Mouse (Mus musculus) embryonic facial prominence, embryonic 11.5 days (tissue): Measurements from ENCODE around the gene Odf4. TPM values are rescaled to one million over a fixed set of nuclear protein-coding genes. Genes with fewer than 3 reads are reported as not detected.

Source experiments
- ATAC-seq: fragments of 200-750 bp; cut with Nextera tagmentation; replicated peaks from 2 replicates; pipeline ENCODE4 v1.8.0; 2017; ENCODE audit warnings: low read depth; ENCODE audit not compliant: insufficient number of reproducible peaks, low FRiP score, low TSS enrichment
- DNase-seq: peaks from one replicate; pipeline ENCODE4 v3.0.0-alpha.2; 2015; ENCODE audit warnings: low spot score
- H3K27ac ChIP-seq: fragments of 300-500 bp; sonication (generic); replicated peaks from 2 replicates; pipeline ENCODE4 v1.5.1; 2014; ENCODE audit warnings: mild to moderate bottlenecking, low read depth, low read length, control low read depth
- H3K27me3 ChIP-seq: fragments of 300-500 bp; sonication (generic); 2 replicates; pipeline ENCODE4 v1.6.1; 2014; ENCODE audit warnings: mild to moderate bottlenecking, low read length, moderate library complexity, mixed read lengths; ENCODE audit not compliant: control insufficient read depth, insufficient read depth
- H3K36me3 ChIP-seq: fragments of 300-500 bp; sonication (generic); replicated peaks from 2 replicates; pipeline ENCODE4 v1.6.1; 2014; ENCODE audit warnings: low read depth, mild to moderate bottlenecking, low read length, moderate library complexity, mixed read lengths; ENCODE audit not compliant: control insufficient read depth, insufficient read depth
- H3K4me1 ChIP-seq: fragments of 300-500 bp; sonication (generic); 2 replicates; pipeline ENCODE4 v1.6.1; 2014; ENCODE audit warnings: low read length, mixed read lengths; ENCODE audit not compliant: control insufficient read depth, insufficient read depth
- H3K4me2 ChIP-seq: fragments of 300-500 bp; sonication (generic); 2 replicates; pipeline ENCODE4 v1.6.1; 2014; ENCODE audit warnings: low read depth, mild to moderate bottlenecking, control low read depth, low read length, moderate library complexity
- H3K4me3 ChIP-seq: fragments of 300-500 bp; sonication (generic); 2 replicates; pipeline ENCODE4 v1.5.1; 2014; ENCODE audit warnings: low read depth, low read length, control low read depth
- H3K9ac ChIP-seq: fragments of 300-500 bp; sonication (generic); replicated peaks from 2 replicates; pipeline ENCODE4 v1.6.1; 2014; ENCODE audit warnings: mild to moderate bottlenecking, control low read depth, low read length
- H3K9me3 ChIP-seq: fragments of 300-500 bp; sonication (generic); replicated peaks from 2 replicates; pipeline ENCODE4 v1.6.1; 2016; ENCODE audit warnings: mild to moderate bottlenecking, low read length, inconsistent platforms, mixed read lengths; ENCODE audit not compliant: control insufficient read depth
- WGBS: fragments of 180-500 bp; shearing (Covaris S2); extraction: QIAGEN DNeasy Blood & Tissue Kit; methylation state at CpG from one replicate; pipeline ENCODE4 v1.1.7; 2014; 5-methylcytosine and 5-hydroxymethylcytosine counted together
- polyA plus RNA-seq: library from polyadenylated mRNA; unstranded; fragments of >200 nt; fragmentation: Nextera tagmentation; extraction: Ambion mirVana; gene quantifications from 2 replicates; pipeline ENCODE4 v1.2.1, GENCODE M21; 2014

Odf4 gene
- polyA plus RNA-seq, 1 experiment from 2014 or later, result not detected

GRCm38 (mm10) chr11:68891823-68892222 is 35.1 kb downstream of the Odf4 start:
- no peak for ATAC-seq
- Histone ChIP-seq H3K9ac (no peak overlapping the region), H3K9me3 (no peaks in the 10 kb centered on the region), H3K27ac (no peak overlapping the region), H3K27me3 (no peaks in the 10 kb centered on the region), H3K4me2 (no peak overlapping the region), H3K4me3 (no peak overlapping the region), H3K36me3 (no peaks in the 10 kb centered on the region), H3K4me1 (no peaks in the 10 kb centered on the region)
- DNase-seq, result no peak
- 78% methylated on average over 5 of the region's 5 CpGs for WGBS

GRCm38 (mm10) chr11:68890625-68891024 is 36.3 kb downstream of the Odf4 start:
- ATAC-seq (no peak), DNase-seq (no peak)
- Histone ChIP-seq H3K36me3 (no peaks in the 10 kb centered on the region), H3K4me3 (no peak overlapping the region), H3K27me3 (no peaks in the 10 kb centered on the region), H3K4me2 (no peak overlapping the region), H3K9me3 (no peaks in the 10 kb centered on the region), H3K9ac (no peak overlapping the region), H3K27ac (no peak overlapping the region), H3K4me1 (no peaks in the 10 kb centered on the region)
- 51% methylated on average over 2 of the region's 2 CpGs for WGBS

DNA sequence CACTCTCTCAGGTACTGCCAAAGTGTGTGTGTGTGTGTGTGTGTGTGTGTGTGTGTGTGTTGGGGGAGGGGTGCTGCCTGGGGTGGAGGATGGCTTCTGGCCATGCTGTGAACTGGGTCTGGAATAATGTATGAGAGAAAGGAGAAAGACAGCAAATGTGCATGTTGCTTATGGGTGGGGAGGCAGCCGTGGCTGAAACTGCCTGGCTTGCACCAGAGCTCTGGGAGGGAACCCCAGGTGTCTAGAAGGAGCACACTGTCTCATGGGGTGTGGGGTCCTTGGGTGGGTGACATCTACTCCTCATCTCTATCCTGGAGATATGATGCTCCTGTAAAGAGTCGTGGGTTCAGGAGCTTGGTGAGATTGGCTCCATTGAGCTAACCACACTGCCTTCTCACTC is 38.2 kb downstream of the Odf4 start:
- no peak for DNase-seq
- 84% methylated on average over 2 of the region's 2 CpGs for WGBS
- ATAC-seq, result no peak
- Histone ChIP-seq H3K9me3 (no peaks in the 10 kb centered on the region), H3K27me3 (no peaks in the 10 kb centered on the region), H3K27ac (no peak overlapping the region), H3K36me3 (no peaks in the 10 kb centered on the region), H3K4me2 (no peak overlapping the region), H3K9ac (no peak overlapping the region), H3K4me3 (no peak overlapping the region), H3K4me1 (no peaks in the 10 kb centered on the region)

- ATAC-seq, result no peak
- DNase-seq, result no peak
- no peaks in the 10 kb centered on the region for H3K4me1 ChIP-seq
- H3K27me3 ChIP-seq, result no peaks in the 10 kb centered on the region
- no peaks in the 10 kb centered on the region for H3K36me3 ChIP-seq
- WGBS, result 38% methylated on average over 6 of the region's 6 CpGs
- H3K9me3 ChIP-seq, result no peaks in the 10 kb centered on the region
- H3K27ac ChIP-seq, result no peak within 1 kb of the TSS
- no peak within 1 kb of the TSS for H3K9ac ChIP-seq
- no peak within 1 kb of the TSS for H3K4me3 ChIP-seq
- H3K4me2 ChIP-seq, result no peak within 1 kb of the TSS
Measured at GRCm38 (mm10) chr11:68888253-68888652, 38.6 kb downstream of the Odf4 start, which contains the start of gene Rnf222. Rnf222 (plus strand) TSS chr11:68888553.

- no peak overlapping the region for H3K4me2 ChIP-seq
- no peaks in the 10 kb centered on the region for H3K36me3 ChIP-seq
- H3K9me3 ChIP-seq, result no peaks in the 10 kb centered on the region
- no peak overlapping the region for H3K9ac ChIP-seq
- WGBS, result 68% methylated on average over 5 of the region's 5 CpGs
- no peak overlapping the region for H3K27ac ChIP-seq
- H3K27me3 ChIP-seq, result no peaks in the 10 kb centered on the region
- no peak overlapping the region for H3K4me3 ChIP-seq
- H3K4me1 ChIP-seq, result no peaks in the 10 kb centered on the region
- ATAC-seq (no peak), DNase-seq (no peak)
Measured at GRCm38 (mm10) chr11:68886091-68886490, 40.8 kb downstream of the Odf4 start.

DNA sequence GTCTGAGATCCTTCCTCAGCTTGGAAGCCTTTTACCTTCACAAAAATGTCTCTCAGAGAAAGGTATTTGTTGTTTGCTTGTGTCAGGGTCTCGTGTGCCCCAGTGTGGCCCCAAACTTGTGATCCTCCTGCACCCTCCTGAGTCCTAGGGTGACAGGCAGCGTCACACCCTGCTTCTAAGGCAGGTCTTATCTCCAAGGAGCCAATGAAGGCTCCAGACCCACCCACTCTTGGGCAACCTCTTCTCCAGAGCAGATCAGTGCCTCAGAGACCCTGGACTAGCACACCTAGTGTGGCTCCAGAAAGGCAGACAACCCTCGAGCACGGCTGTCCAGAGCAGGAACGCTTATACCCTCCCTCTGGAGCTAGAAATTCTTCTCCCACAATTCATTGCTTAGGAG is 42.5 kb downstream of the Odf4 start:
- Histone ChIP-seq H3K9ac (no peak overlapping the region), H3K27ac (no peak overlapping the region), H3K27me3 (no peaks in the 10 kb centered on the region), H3K4me3 (no peak overlapping the region), H3K4me2 (no peak overlapping the region), H3K36me3 (no peaks in the 10 kb centered on the region), H3K4me1 (no peaks in the 10 kb centered on the region), H3K9me3 (no peaks in the 10 kb centered on the region)
- DNase-seq (no peak), ATAC-seq (no peak)
- 69% methylated on average over 5 of the region's 5 CpGs for WGBS

- DNase-seq, result no peak
- Histone ChIP-seq H3K9ac (no peak overlapping the region), H3K27me3 (no peaks in the 10 kb centered on the region), H3K36me3 (no peaks in the 10 kb centered on the region), H3K9me3 (no peaks in the 10 kb centered on the region), H3K4me1 (no peaks in the 10 kb centered on the region), H3K27ac (no peak overlapping the region), H3K4me3 (no peak overlapping the region), H3K4me2 (no peak overlapping the region)
- no peak for ATAC-seq
- WGBS, result 77% methylated on average over 2 of the region's 2 CpGs
Measured at GRCm38 (mm10) chr11:68883843-68884242, 43.0 kb downstream of the Odf4 start.

GRCm38 (mm10) chr11:68882107-68882506 is 44.8 kb downstream of the Odf4 start:
- ATAC-seq, result no peak
- H3K9ac ChIP-seq, result no peak overlapping the region
- 18% methylated on average over 14 of the region's 14 CpGs for WGBS

More at GRCm38 (mm10) chr11:68882107-68882506, 44.8 kb downstream of the Odf4 start:
- DNase-seq, result no peak
- no peaks in the 10 kb centered on the region for H3K36me3 ChIP-seq
- H3K9me3 ChIP-seq, result no peaks in the 10 kb centered on the region
- no peak overlapping the region for H3K4me2 ChIP-seq
- H3K4me3 ChIP-seq, result no peak overlapping the region
- no peak overlapping the region for H3K27ac ChIP-seq
- no peaks in the 10 kb centered on the region for H3K27me3 ChIP-seq
- H3K4me1 ChIP-seq, result no peaks in the 10 kb centered on the region
